Mouse (Mus musculus) CH12.LX (cell line): ENCODE measurements around the gene Cmtm2b. TPM values are rescaled to one million over a fixed set of nuclear protein-coding genes. Genes with fewer than 3 reads are reported as not detected.

Experiments used
- DNase-seq: peaks from one replicate; pipeline ENCODE4 v3.0.0-alpha.2; 2013; ENCODE audit errors: extremely low read depth
- H3K27ac ChIP-seq: 2 replicates; pipeline ENCODE4 v1.5.1; 2012; ENCODE audit warnings: low read depth, mild to moderate bottlenecking, control low read depth, moderate library complexity; ENCODE audit not compliant: insufficient read depth
- H3K27me3 ChIP-seq: replicated peaks from 2 replicates; pipeline ENCODE3; 2012; ENCODE audit warnings: inconsistent platforms
- H3K36me3 ChIP-seq, 2 experiments: replicated peaks in 1 of 2; 2 replicates each; pipeline versions ENCODE3 to v1.6.1; 2012; ENCODE audit warnings: inconsistent platforms in 1 of 2, low read length in 1 of 2, mild to moderate bottlenecking in 1 of 2, mixed read lengths in 1 of 2, moderate library complexity in 1 of 2; ENCODE audit not compliant: control insufficient read depth in 1 of 2, insufficient read depth in 1 of 2
- H3K4me1 ChIP-seq, 2 experiments: 2 replicates each; pipeline ENCODE4 v1.6.1; 2012; ENCODE audit warnings: inconsistent platforms in 1 of 2, moderate library complexity in 1 of 2; ENCODE audit not compliant: insufficient read depth in 2 of 2, control insufficient read depth in 1 of 2
- H3K4me2 ChIP-seq: 2 replicates; pipeline ENCODE4 v1.6.1; 2012; ENCODE audit warnings: low read depth, mild to moderate bottlenecking, control low read depth; ENCODE audit not compliant: poor library complexity, insufficient read depth, severe bottlenecking
- H3K4me3 ChIP-seq, 3 experiments: fragments of 150-350 bp in 1 of 3; sonication (generic) in 1 of 3; replicated peaks in 1 of 3; 2 replicates each; pipeline versions ENCODE3 to v1.5.1; 2011 to 2012; ENCODE audit warnings: low read depth in 2 of 3, low read length in 2 of 3, mild to moderate bottlenecking in 2 of 3, moderate library complexity in 2 of 3, control low read depth in 1 of 3, improper control_type of control experiment in 1 of 3, inconsistent platforms in 1 of 3, mixed read lengths in 1 of 3; ENCODE audit not compliant: poor library complexity in 1 of 3
- H3K79me2 ChIP-seq: replicated peaks from 2 replicates; pipeline ENCODE4 v1.6.1; 2012; ENCODE audit warnings: mild to moderate bottlenecking, moderate library complexity; ENCODE audit not compliant: control insufficient read depth, poor library complexity, insufficient read depth, severe bottlenecking; ENCODE audit errors: extremely low read depth
- H3K9ac ChIP-seq: 2 replicates; pipeline ENCODE4 v1.6.1; 2012; ENCODE audit warnings: low read depth, mild to moderate bottlenecking, control low read depth, moderate library complexity; ENCODE audit not compliant: insufficient read depth
- H3K9me3 ChIP-seq: replicated peaks from 2 replicates; pipeline ENCODE3; 2012; ENCODE audit warnings: low read length, inconsistent platforms, mixed read lengths
- BHLHE40 ChIP-seq: IDR thresholded peaks from 2 replicates; pipeline ENCODE4 v1.6.1; 2011; ENCODE audit warnings: mild to moderate bottlenecking, low read depth, low read length, improper control_type of control experiment
- CHD1 ChIP-seq: IDR thresholded peaks from 2 replicates; pipeline ENCODE4 v1.6.1; 2012; ENCODE audit warnings: low read depth, low read length, improper control_type of control experiment, inconsistent platforms
- CHD2 ChIP-seq: IDR thresholded peaks from 2 replicates; pipeline ENCODE4 v1.6.1; 2011; ENCODE audit warnings: low read length, improper control_type of control experiment
- E2F4 ChIP-seq: IDR thresholded peaks from 2 replicates; pipeline ENCODE4 v1.6.1; 2011; ENCODE audit warnings: low read depth, low read length, improper control_type of control experiment; ENCODE audit not compliant: insufficient replicate concordance
- ELF1 ChIP-seq: IDR thresholded peaks from 2 replicates; pipeline ENCODE4 v1.6.1; 2014; ENCODE audit warnings: low read depth, mild to moderate bottlenecking, inconsistent platforms, low read length, improper control_type of control experiment
- EP300 ChIP-seq: IDR thresholded peaks from 2 replicates; pipeline ENCODE4 v1.6.1; 2011; ENCODE audit warnings: low read length, improper control_type of control experiment
- JUND ChIP-seq: conservative IDR thresholded peaks from 2 replicates; pipeline ENCODE4 v1.6.1; 2011; ENCODE audit warnings: low read depth, low read length, improper control_type of control experiment
- MAFK ChIP-seq: IDR thresholded peaks from 2 replicates; pipeline ENCODE4 v1.6.1; 2011; ENCODE audit warnings: low read length, improper control_type of control experiment; ENCODE audit not compliant: insufficient replicate concordance
- MAX ChIP-seq: IDR thresholded peaks from 2 replicates; pipeline ENCODE4 v1.6.1; 2011; ENCODE audit warnings: low read length, improper control_type of control experiment
- MXI1 ChIP-seq: IDR thresholded peaks from 2 replicates; pipeline ENCODE4 v1.6.1; 2011; ENCODE audit warnings: mild to moderate bottlenecking, low read depth, low read length, improper control_type of control experiment
- NELFE ChIP-seq: IDR thresholded peaks from 2 replicates; pipeline ENCODE4 v1.6.1; 2011; ENCODE audit warnings: low read depth, low read length, improper control_type of control experiment
- NRF1 ChIP-seq: IDR thresholded peaks from 2 replicates; pipeline ENCODE4 v1.6.1; 2014; ENCODE audit warnings: low read depth, mild to moderate bottlenecking, inconsistent platforms, low read length, improper control_type of control experiment, moderate library complexity
- POLR2A ChIP-seq: IDR thresholded peaks from 2 replicates; pipeline ENCODE4 v1.6.1; 2011; ENCODE audit warnings: low read depth, mild to moderate bottlenecking, improper control_type of control experiment, low read length
- POLR2AphosphoS2 ChIP-seq: IDR thresholded peaks from 2 replicates; pipeline ENCODE4 v1.6.1; 2011; ENCODE audit warnings: low read depth, low read length, improper control_type of control experiment
- RAD21 ChIP-seq: IDR thresholded peaks from 2 replicates; pipeline ENCODE4 v1.6.1; 2011; ENCODE audit warnings: low read depth, mild to moderate bottlenecking, low read length, improper control_type of control experiment, moderate library complexity
- RCOR1 ChIP-seq: conservative IDR thresholded peaks from 2 replicates; pipeline ENCODE4 v1.6.1; 2012; ENCODE audit warnings: low read depth, mild to moderate bottlenecking, inconsistent platforms, low read length, improper control_type of control experiment
- SIN3A ChIP-seq: IDR thresholded peaks from 2 replicates; pipeline ENCODE4 v1.6.1; 2012; ENCODE audit warnings: low read length, improper control_type of control experiment, inconsistent platforms
- UBTF ChIP-seq: IDR thresholded peaks from 2 replicates; pipeline ENCODE4 v1.6.1; 2012; ENCODE audit warnings: low read depth, mild to moderate bottlenecking, inconsistent platforms, low read length, improper control_type of control experiment, moderate library complexity
- ZC3H11A ChIP-seq: IDR thresholded peaks from 2 replicates; pipeline ENCODE4 v1.6.1; 2012; ENCODE audit warnings: low read depth, mild to moderate bottlenecking, inconsistent platforms, low read length, improper control_type of control experiment
- ZMIZ1 ChIP-seq: IDR thresholded peaks from 2 replicates; pipeline ENCODE4 v1.6.1; 2012; ENCODE audit warnings: low read depth, mild to moderate bottlenecking, inconsistent platforms, low read length, improper control_type of control experiment
- ZNF384 ChIP-seq: IDR thresholded peaks from 2 replicates; pipeline ENCODE4 v1.6.1; 2012; ENCODE audit warnings: low read depth, low read length, improper control_type of control experiment, inconsistent platforms
- dilution Hi-C: fragments of 300-500 bp; cut with MboI; formaldehyde crosslinking; loops from 2 replicates; pipeline ENCODE4 v1.14.3; 2020; ENCODE audit warnings: low sequenced_read_pairs; ENCODE audit not compliant: extremely low pct_unique_long_range_greater_than_20kb, extremely low pct_ligation_motif_present
- in situ Hi-C: fragments of 300-500 bp; cut with MboI; formaldehyde crosslinking; loops from 3 replicates; pipeline ENCODE4 v1.14.3; 2019; ENCODE audit warnings: low sequenced_read_pairs, low pct_ligation_motif_present, low pct_unique_long_range_greater_than_20kb, mixed read lengths
- polyA plus RNA-seq: library from polyadenylated mRNA; unstranded; fragments of >175 nt; gene quantifications from 2 replicates; pipeline ENCODE4 v1.2.1, GENCODE M21; 2012; ENCODE audit warnings: low read depth; ENCODE audit not compliant: insufficient read length
- total RNA-seq, 2 experiments: library from RNA; depleted of rRNA; stranded (reverse); fragments of 300-350 nt in 1 of 2; fragments of >200 nt in 1 of 2; gene quantifications; 2 replicates each; pipeline ENCODE4 v1.2.3; 2012 to 2014

The Cmtm2b gene
- total and polyA plus RNA-seq, 3 experiments = not detected

DNA sequence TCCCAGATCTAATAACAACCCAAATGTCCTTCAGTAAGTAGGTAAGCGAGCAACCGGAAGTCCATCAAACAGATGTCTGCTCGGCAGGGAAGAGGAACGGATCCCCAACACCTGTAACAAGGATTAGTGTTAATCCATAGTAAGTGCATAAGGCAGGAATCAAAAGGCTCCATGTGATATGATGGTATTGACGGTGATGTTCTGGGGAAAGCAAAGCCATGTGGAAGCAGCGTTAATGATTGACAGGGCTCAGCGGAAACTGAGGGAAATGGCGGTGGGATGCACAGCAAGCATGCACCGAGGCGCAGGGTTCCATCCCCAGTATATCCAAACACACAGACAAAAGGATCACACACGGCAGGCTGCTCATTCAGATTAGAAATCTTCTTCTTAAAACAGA lies 52.2 kb downstream of the Cmtm2b start:
- TF ChIP-seq ZNF384 (no peak), MAX (no peak), POLR2AphosphoS2 (no peak), UBTF (no peak), MAFK (no peak), ZMIZ1 (no peak)
- H3K4me1 ChIP-seq = peaks cover 18 to 32% of the 10 kb centered on the region in 2 experiments
- H3K36me3 ChIP-seq = peaks cover 0 to 3% of the 10 kb centered on the region in 2 experiments
- dilution Hi-C loops (no loop called here), in situ Hi-C loops (loop anchor here (25.0 kb wide), 1 partner anchor 163 kb away; the partner anchor contains the start of genes Car7 and Nae1)
- no peak overlapping the region for H3K9ac ChIP-seq
- no peak overlapping the region for H3K27ac ChIP-seq
- no peak for DNase-seq
- no peaks in the 10 kb centered on the region for H3K79me2 ChIP-seq
- no peaks in the 10 kb centered on the region for H3K27me3 ChIP-seq
- H3K4me2 ChIP-seq = no peak overlapping the region
- no peak overlapping the region for H3K4me3 ChIP-seq
- H3K9me3 ChIP-seq = no peaks in the 10 kb centered on the region

DNA sequence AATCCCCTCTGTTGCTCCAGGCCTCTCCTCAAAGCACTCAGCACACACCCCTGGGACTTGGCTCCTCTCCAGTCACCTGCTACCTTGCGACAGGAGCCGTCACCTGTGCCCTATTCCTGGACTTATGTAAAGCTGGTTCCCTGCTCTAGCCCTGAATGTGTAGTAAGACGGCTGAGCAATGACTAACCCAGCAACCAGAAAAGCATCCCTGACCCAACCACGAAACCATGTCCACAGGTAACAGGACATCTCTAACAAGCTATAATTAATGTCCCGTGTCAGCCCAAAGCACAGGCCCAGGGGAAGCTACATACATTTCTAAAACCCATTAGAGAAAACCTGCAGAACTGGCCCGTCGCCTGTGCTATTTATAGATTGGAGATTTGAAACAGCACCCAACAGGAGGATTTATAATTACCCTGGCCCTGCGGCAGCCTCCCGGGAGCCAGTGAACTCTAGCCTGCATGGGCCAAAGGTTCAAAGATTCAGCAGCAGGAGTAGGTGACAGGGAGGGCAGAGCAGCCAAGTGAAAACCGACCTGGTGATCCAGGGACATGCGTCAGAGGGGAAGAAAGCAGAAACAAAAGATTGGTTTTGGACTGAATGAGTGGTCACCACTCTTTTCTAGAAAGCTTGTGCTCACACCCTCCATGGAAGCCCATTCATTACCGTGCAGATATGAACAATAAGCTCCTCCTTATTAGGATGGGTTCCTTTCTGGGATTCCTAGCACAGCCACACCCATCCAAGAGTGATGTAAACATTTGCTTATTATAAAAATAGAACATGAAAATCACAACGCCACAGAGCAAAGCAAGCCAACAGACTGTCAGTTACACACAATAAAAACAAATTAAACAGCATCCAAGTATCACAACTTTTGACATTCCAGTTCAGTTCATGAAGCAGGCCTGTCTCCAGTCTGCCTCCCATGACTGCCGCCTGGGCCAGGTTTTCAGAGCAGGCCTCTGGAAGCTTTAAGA lies 53.1 kb downstream of the Cmtm2b start:
- H3K36me3 ChIP-seq = peaks cover 0 to 3% of the 10 kb centered on the region in 2 experiments
- dilution Hi-C loops = no loop called here
- no peak for DNase-seq
- no peaks in the 10 kb centered on the region for H3K27me3 ChIP-seq
- H3K4me1 ChIP-seq = peaks cover 18 to 32% of the 10 kb centered on the region in 2 experiments
- in situ Hi-C loops = loop anchor here (25.0 kb wide), 1 partner anchor 162 kb away; the partner anchor contains the start of genes Car7 and Nae1
- H3K27ac ChIP-seq = no peak overlapping the region
- no peak for TF ChIP-seq MAFK
- TF ChIP-seq SIN3A = no peak
- no peak for TF ChIP-seq MAX
- no peak for TF ChIP-seq CHD1
- no peak for TF ChIP-seq MXI1
- TF ChIP-seq JUND = no peak
- no peak for TF ChIP-seq ELF1
- no peak for TF ChIP-seq POLR2A
- TF ChIP-seq RAD21 = no peak
- TF ChIP-seq NRF1 = no peak
- TF ChIP-seq ZNF384 = no peak
- no peak for TF ChIP-seq ZC3H11A
- no peak for TF ChIP-seq RCOR1
- TF ChIP-seq EP300 = no peak
- no peak for TF ChIP-seq E2F4
- TF ChIP-seq BHLHE40 = no peak
- TF ChIP-seq NELFE = no peak
- TF ChIP-seq CHD2 = no peak
- no peak overlapping the region for H3K4me3 ChIP-seq
- no peak overlapping the region for H3K9ac ChIP-seq
- H3K4me2 ChIP-seq = no peak overlapping the region
- no peaks in the 10 kb centered on the region for H3K79me2 ChIP-seq
- H3K9me3 ChIP-seq = no peaks in the 10 kb centered on the region
